8 mouse cellular contexts compared by ENCODE assay signal in the genomic region with DNA sequence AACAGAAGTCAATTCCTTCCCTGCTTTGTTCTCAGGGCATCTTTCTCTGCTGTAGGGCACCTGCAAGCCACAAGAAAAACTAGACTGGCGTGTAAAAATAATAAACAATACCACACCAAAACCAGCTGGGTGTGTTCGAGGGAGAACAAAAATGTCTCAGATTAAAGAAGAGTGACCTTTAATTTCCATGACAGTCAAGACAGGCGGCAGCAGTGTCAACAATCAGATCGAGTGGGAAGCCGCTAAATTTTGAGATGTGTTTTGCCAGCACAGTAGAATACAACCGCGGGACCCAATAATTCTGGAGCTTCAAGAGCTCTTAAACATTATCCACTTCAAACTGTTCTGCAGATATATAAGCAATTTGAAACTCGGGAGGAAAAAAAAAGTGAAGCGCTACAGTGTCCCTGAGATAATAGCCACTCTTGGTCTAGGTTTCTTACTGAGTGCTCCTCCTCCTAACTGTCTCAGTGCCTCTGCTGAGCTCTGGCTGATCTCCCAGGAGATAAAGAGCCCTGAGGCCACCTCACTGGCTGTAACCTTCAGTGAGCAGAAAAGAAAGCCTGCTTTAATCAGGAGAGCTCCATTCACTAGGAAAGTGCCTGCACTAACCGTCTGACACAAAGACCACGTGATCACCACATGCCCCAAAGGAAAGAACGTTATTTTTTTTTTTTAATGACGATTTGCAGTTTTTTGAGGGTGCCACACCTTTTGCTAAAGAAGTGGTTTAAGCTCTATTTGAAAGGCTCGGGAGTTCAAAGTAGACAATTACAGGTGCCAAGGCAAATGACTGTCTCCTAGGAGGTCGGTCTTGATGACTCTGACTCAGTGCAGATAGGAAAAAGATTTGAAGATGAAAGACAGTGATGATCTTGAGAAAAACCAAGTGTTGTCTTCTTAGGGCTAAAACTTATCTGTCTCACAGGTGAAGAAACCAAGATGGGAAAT.
A peak's percentile ranks its signal among the peaks of the same experiment; 100 is the strongest.
DNase-seq lines count a peak whose midpoint lies in the region; ATAC-seq and TF ChIP-seq lines count a peak whose summit lies in the region.

No protein-coding gene starts in this region.

- TF ChIP-seq CTCF in midbrain, postnatal 0 days (IDR thresholded peaks at IDR 0.05) = 0 out of 2 replicates have a peak, but pooled peaks have one; percentile 4

- H3K4me2 ChIP-seq in kidney, embryonic 14.5 days (replicated peaks; ENCODE audit: low read depth, low read length) = no peak overlapping the region; the same call in 1 of the 2 replicates
- H3K4me2 ChIP-seq in hindbrain, embryonic 16.5 days (ENCODE audit: low read length) = peak overlapping the region; percentile 33
- H3K4me2 ChIP-seq in midbrain, postnatal 0 days (ENCODE audit: low read depth, low read length, poor library complexity, severe bottlenecking) = peak overlapping the region; percentile 18

- peak; percentile 66; the same call in 1 of the 2 replicates for ATAC-seq in kidney, embryonic 14.5 days (ENCODE audit: low FRiP score, low TSS enrichment)
- ATAC-seq in hindbrain, embryonic 16.5 days = no peak
- 0 out of 2 replicates have a peak, but pooled peaks have one; percentile 34 for ATAC-seq in midbrain, postnatal 0 days (ENCODE audit: low FRiP score)

- no peaks in the 10 kb centered on the region for H3K9me3 ChIP-seq in kidney, embryonic 14.5 days (ENCODE audit: control insufficient read depth, low read length)
- no peaks in the 10 kb centered on the region for H3K9me3 ChIP-seq in hindbrain, embryonic 16.5 days (ENCODE audit: control insufficient read depth, low read length)
- no peaks in the 10 kb centered on the region for H3K9me3 ChIP-seq in midbrain, postnatal 0 days (ENCODE audit: low read length)

- no peak for DNase-seq in kidney, postnatal 14 days
- peak; percentile 30 for DNase-seq in Muller cell, postnatal 12 days (ENCODE audit: inconsistent ontology term)
- DNase-seq in embryo, embryonic 9.5 days (ENCODE audit: extremely low spot score) = peak; percentile 31
- peak; percentile 14 for DNase-seq in midbrain, postnatal 0 days (ENCODE audit: low spot score)
- no peak for DNase-seq in layer of hippocampus, postnatal 14 days (ENCODE audit: low spot score in 2 of 2)
- DNase-seq in spleen, postnatal 14 days (ENCODE audit: low spot score in 2 of 2) = no peak

- no peak overlapping the region for H3K27ac ChIP-seq in kidney, embryonic 14.5 days (ENCODE audit: low read depth, low read length)
- no peak overlapping the region for H3K27ac ChIP-seq in hindbrain, embryonic 16.5 days (ENCODE audit: low read depth, low read length)
- 0 out of 2 replicates have a peak overlapping the region, but pooled peaks have one; percentile 20 for H3K27ac ChIP-seq in midbrain, postnatal 0 days (ENCODE audit: low read depth, low read length)

- no peak overlapping the region for H3K4me3 ChIP-seq in kidney, embryonic 14.5 days (ENCODE audit: low read length)
- no peak overlapping the region for H3K4me3 ChIP-seq in hindbrain, embryonic 16.5 days (ENCODE audit: low read length)
- H3K4me3 ChIP-seq in midbrain, postnatal 0 days (ENCODE audit: low read depth, low read length) = no peak overlapping the region

- peaks cover 6% of the 10 kb centered on the region; the same call in 1 of the 2 replicates for H3K4me1 ChIP-seq in kidney, embryonic 14.5 days (ENCODE audit: control insufficient read depth, insufficient read depth, low read length)
- peaks cover 6% of the 10 kb centered on the region for H3K4me1 ChIP-seq in hindbrain, embryonic 16.5 days (ENCODE audit: control insufficient read depth, insufficient read depth, low read depth, low read length)
- H3K4me1 ChIP-seq in midbrain, postnatal 0 days (ENCODE audit: insufficient read depth, low read length) = peaks cover 6% of the 10 kb centered on the region; the same call in 1 of the 2 replicates

- WGBS in kidney, embryonic 14.5 days = 19% methylated on average over 15 of the region's 15 CpGs
- WGBS in hindbrain, embryonic 16.5 days = 28% methylated on average over 15 of the region's 15 CpGs
- 18% methylated on average over 15 of the region's 15 CpGs for WGBS in midbrain, postnatal 0 days

- no peak overlapping the region for H3K9ac ChIP-seq in kidney, embryonic 14.5 days (ENCODE audit: low read depth, low read length)
- no peak overlapping the region for H3K9ac ChIP-seq in hindbrain, embryonic 16.5 days (ENCODE audit: low read depth, low read length)
- H3K9ac ChIP-seq in midbrain, postnatal 0 days (replicated peaks; ENCODE audit: low read length, poor library complexity, severe bottlenecking) = no peak overlapping the region

- H3K27me3 ChIP-seq in kidney, embryonic 14.5 days (ENCODE audit: control insufficient read depth, insufficient read depth, low read length) = no peaks in the 10 kb centered on the region
- no peaks in the 10 kb centered on the region for H3K27me3 ChIP-seq in hindbrain, embryonic 16.5 days (replicated peaks; ENCODE audit: control insufficient read depth, insufficient read depth, low read length)
- no peaks in the 10 kb centered on the region for H3K27me3 ChIP-seq in midbrain, postnatal 0 days (ENCODE audit: insufficient read depth, low read length)

- H3K36me3 ChIP-seq in kidney, embryonic 14.5 days (ENCODE audit: control insufficient read depth, insufficient read depth, low read length) = no peaks in the 10 kb centered on the region
- H3K36me3 ChIP-seq in hindbrain, embryonic 16.5 days (ENCODE audit: control insufficient read depth, insufficient read depth, low read length) = peaks cover 4% of the 10 kb centered on the region; the same call in 1 of the 2 replicates
- peaks cover 5% of the 10 kb centered on the region; the same call in 1 of the 2 replicates for H3K36me3 ChIP-seq in midbrain, postnatal 0 days (ENCODE audit: insufficient read depth, low read length)

Comparison
In these comparisons a context has a peak if more than half of its experiments do, and no peak if none do; other contexts are left out.
1. DNase-seq: peak in Muller cell, postnatal 12 days (single experiment), embryo, embryonic 9.5 days (single experiment) and midbrain, postnatal 0 days (single experiment); none in kidney, postnatal 14 days (single experiment), layer of hippocampus, postnatal 14 days (0 of 2) and spleen, postnatal 14 days (0 of 2).